Mouse (Mus musculus) cerebellum, adult 2 months (tissue): Measurements from ENCODE around the gene Ncln. TPM values are rescaled to one million over a fixed set of nuclear protein-coding genes. Genes with fewer than 3 reads are reported as not detected.

ENCODE experiments used
- DNase-seq, 2 experiments: peaks; one replicate each; pipeline ENCODE4 v3.0.0; 2021
- H3K27ac ChIP-seq: fragments of 200-500 bp; 2 replicates; pipeline ENCODE4 v1.5.1; 2012; ENCODE audit warnings: low read length, control low read depth, inconsistent platforms; ENCODE audit not compliant: insufficient read depth
- H3K27me3 ChIP-seq: fragments of 200-500 bp; 2 replicates; pipeline ENCODE4 v1.6.1; 2012; ENCODE audit warnings: inconsistent platforms, mild to moderate bottlenecking, low read length, moderate library complexity; ENCODE audit not compliant: control insufficient read depth, insufficient read depth
- H3K4me1 ChIP-seq: fragments of 200-500 bp; 2 replicates; pipeline ENCODE4 v1.6.1; 2011; ENCODE audit warnings: low read length; ENCODE audit not compliant: control insufficient read depth, insufficient read depth
- H3K4me3 ChIP-seq: fragments of 200-500 bp; replicated peaks from 2 replicates; pipeline ENCODE3; 2011; ENCODE audit warnings: mild to moderate bottlenecking, low read depth, low read length, control low read depth; ENCODE audit not compliant: insufficient read depth
- CTCF ChIP-seq: fragments of 200-500 bp; IDR thresholded peaks from 2 replicates; pipeline ENCODE4 v1.5.1; 2011; ENCODE audit warnings: low read depth, mild to moderate bottlenecking, control low read depth, low read length, moderate library complexity, borderline replicate concordance; ENCODE audit not compliant: insufficient read depth
- POLR2A ChIP-seq: fragments of 200-500 bp; IDR thresholded peaks from 2 replicates; pipeline ENCODE4 v1.6.1; 2011; ENCODE audit warnings: low read length, control low read depth, borderline replicate concordance; ENCODE audit not compliant: insufficient read depth
- WGBS: fragments of 180-500 bp; shearing (Covaris S2); methylation state at CpG from one replicate; pipeline ENCODE4 v1.1.7; 2018; 5-methylcytosine and 5-hydroxymethylcytosine counted together
- polyA plus RNA-seq: library from polyadenylated mRNA; depleted of rRNA; stranded (reverse); fragments of >200 nt; gene quantifications from 2 replicates; pipeline ENCODE4 v1.2.3, GENCODE M21; 2012

The Ncln gene
- polyA plus RNA-seq, 1 experiment = 116 TPM

DNA sequence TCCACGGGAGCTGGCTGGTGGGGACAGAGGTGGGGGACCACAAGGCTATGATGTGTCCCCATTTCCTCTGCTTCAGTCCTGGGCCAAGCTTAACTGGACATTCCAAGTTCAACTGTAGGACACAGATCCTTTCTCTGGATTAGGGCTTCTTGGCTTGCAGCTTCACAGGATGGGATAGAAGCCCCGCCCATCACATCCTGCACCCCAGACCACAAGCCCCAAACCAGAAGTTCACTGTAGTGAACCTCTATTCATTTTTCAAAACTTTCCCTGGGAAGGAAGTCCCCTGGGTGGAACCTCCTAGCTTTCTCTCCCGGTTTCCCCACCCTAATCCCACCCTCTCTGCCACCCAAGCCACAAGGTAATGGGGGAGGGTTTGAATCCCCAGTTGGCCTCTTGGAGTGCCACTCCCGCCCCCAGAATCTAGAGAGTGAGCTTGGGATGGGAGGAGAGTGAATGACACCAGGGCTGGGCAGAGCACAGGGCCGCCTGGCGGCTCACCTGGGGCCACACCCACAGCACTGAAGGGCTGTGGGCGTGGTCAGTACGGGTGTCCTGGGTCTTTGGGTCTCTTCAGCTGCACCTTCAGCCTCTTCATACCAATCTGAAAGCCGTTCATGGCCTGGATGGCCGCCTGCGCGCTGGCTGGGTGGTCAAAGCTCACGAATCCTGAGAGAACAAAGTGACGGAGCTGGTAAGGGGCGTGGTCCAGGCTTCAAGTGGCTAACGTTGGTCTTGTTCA, 34.3 kb downstream of the Ncln start:
- H3K4me1 ChIP-seq = peaks cover 4% of the 10 kb centered on the region
- DNase-seq = no peak
- no peaks in the 10 kb centered on the region for H3K27me3 ChIP-seq
- no peak for TF ChIP-seq CTCF
- no peak for TF ChIP-seq POLR2A
- H3K27ac ChIP-seq = no peak overlapping the region
- 40% methylated on average over 16 of the region's 16 CpGs for WGBS
- no peak overlapping the region for H3K4me3 ChIP-seq

- no peak overlapping the region for H3K4me3 ChIP-seq
- 31% methylated on average over 11 of the region's 11 CpGs for WGBS
- DNase-seq = no peak
- peaks cover 4% of the 10 kb centered on the region for H3K4me1 ChIP-seq
- H3K27ac ChIP-seq = no peak overlapping the region
- H3K27me3 ChIP-seq = no peaks in the 10 kb centered on the region
- TF ChIP-seq CTCF (no peak), POLR2A (no peak)
Measured at GRCm38 (mm10) chr10:81460951-81461350, 35.2 kb downstream of the Ncln start.

- no peak overlapping the region for H3K27ac ChIP-seq
- H3K4me1 ChIP-seq = peaks cover 4% of the 10 kb centered on the region
- no peak for TF ChIP-seq POLR2A
- TF ChIP-seq CTCF = no peak
- WGBS = 23% methylated on average over 20 of the region's 20 CpGs
- H3K4me3 ChIP-seq = no peak overlapping the region
- no peaks in the 10 kb centered on the region for H3K27me3 ChIP-seq
- DNase-seq = peak in 1 of 2 experiments; percentile 20
Measured at GRCm38 (mm10) chr10:81460471-81460870, 35.7 kb downstream of the Ncln start.

DNA sequence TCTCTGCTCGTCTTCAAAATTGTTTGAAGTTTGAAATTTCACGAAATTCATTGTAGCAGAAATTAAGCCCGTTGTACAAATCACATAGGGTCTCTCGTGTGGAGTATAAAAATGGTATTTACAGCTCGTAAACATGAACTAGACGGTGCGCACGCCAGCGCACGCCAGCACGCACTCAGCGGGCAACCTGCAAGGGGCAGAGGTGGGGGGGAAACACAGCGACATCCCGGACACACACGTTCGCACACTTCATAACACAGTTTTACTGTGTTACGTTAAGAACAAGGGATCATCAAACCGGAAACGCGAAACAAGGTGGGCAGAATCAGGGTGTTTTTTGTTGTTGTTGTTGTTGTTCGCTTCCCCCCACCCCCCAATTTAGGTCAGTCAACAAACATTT, 36.8 kb downstream of the Ncln start:
- WGBS = 74% methylated on average over 21 of the region's 21 CpGs
- DNase-seq = no peak
- Histone ChIP-seq H3K27me3 (no peaks in the 10 kb centered on the region), H3K27ac (no peak overlapping the region), H3K4me3 (no peak overlapping the region), H3K4me1 (peaks cover 4% of the 10 kb centered on the region)
- TF ChIP-seq POLR2A = no peak
- TF ChIP-seq CTCF = no peak

- 24% methylated on average over 6 of the region's 6 CpGs for WGBS
- DNase-seq = no peak
- Histone ChIP-seq H3K27ac (no peak overlapping the region), H3K4me3 (no peak overlapping the region), H3K4me1 (peaks cover 4% of the 10 kb centered on the region), H3K27me3 (no peaks in the 10 kb centered on the region)
- TF ChIP-seq CTCF = no peak
- no peak for TF ChIP-seq POLR2A
Measured at GRCm38 (mm10) chr10:81458267-81458666, 37.9 kb downstream of the Ncln start.

- WGBS = 84% methylated on average over 8 of the region's 8 CpGs
- no peak overlapping the region for H3K4me3 ChIP-seq
- H3K27me3 ChIP-seq = no peaks in the 10 kb centered on the region; the same call in 1 of the 2 replicates
- TF ChIP-seq POLR2A (no peak), CTCF (no peak)
- H3K27ac ChIP-seq = no peak overlapping the region
- H3K4me1 ChIP-seq = peaks cover 4% of the 10 kb centered on the region
- no peak for DNase-seq
Measured at GRCm38 (mm10) chr10:81457624-81458023, 38.6 kb downstream of the Ncln start.

GRCm38 (mm10) chr10:81456983-81457563, 39.1 kb downstream of the Ncln start:
- DNase-seq = no peak
- Histone ChIP-seq H3K27ac (no peak overlapping the region), H3K4me3 (no peak overlapping the region), H3K27me3 (no peaks in the 10 kb centered on the region; the same call in 1 of the 2 replicates), H3K4me1 (peaks cover 4% of the 10 kb centered on the region)
- TF ChIP-seq CTCF (no peak), POLR2A (no peak)
- WGBS = 47% methylated on average over 12 of the region's 12 CpGs
